Mouse (Mus musculus): ENCODE data around the gene Arhgap45.

- TF ChIP-seq CTCF (conservative IDR thresholded peaks at IDR 0.05; ENCODE audit: low read length) (no peak), NANOG (IDR thresholded peaks at IDR 0.05; ENCODE audit: borderline replicate concordance, low read length) (no peak)
These were observed 36.9 kb downstream of the Arhgap45 start for GRCm38 (mm10) chr10:80053259-80053780.
